Mouse (Mus musculus): ENCODE data around the gene Srrm1.
"Not testable (repeated sequence)": the region's sequence is repeated elsewhere in the genome, so short reads cannot be mapped to it uniquely, and the experiment has no call there.

Srrm1 gene

GRCm38 (mm10) chr4:135306971-135307632 is 46.0 kb downstream of the Srrm1 start:
- in situ Hi-C loops (cut with MboI, MseI) = no loop called here

DNA sequence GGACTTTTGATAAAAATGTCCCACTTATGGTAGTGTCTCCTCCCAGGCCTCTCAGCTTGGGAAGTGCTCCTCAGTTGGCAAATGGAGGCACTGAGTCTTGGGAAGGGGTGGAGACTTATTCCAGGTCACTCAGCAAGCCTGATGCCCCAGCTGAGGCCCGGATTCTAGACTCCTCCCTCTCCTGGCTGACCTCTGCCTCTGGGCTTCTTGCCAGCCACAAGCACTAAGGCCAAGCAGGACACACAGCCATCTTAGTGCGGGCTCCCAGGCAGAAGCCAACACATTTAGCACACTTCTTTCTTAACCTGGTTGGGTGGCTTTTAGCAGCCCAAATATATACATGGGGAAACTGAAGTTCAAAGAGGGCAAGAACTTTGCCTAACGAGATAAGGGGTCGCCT is 46.6 kb downstream of the Srrm1 start:
- in situ Hi-C loops (cut with MboI, MseI) = no loop called here

GRCm38 (mm10) chr4:135302261-135302660 is 50.9 kb downstream of the Srrm1 start:
- in situ Hi-C loops (cut with MboI, MseI) = no loop called here

GRCm38 (mm10) chr4:135301166-135301565 is 52.0 kb downstream of the Srrm1 start:
- in situ Hi-C loops (cut with MboI, MseI) = no loop called here

DNA sequence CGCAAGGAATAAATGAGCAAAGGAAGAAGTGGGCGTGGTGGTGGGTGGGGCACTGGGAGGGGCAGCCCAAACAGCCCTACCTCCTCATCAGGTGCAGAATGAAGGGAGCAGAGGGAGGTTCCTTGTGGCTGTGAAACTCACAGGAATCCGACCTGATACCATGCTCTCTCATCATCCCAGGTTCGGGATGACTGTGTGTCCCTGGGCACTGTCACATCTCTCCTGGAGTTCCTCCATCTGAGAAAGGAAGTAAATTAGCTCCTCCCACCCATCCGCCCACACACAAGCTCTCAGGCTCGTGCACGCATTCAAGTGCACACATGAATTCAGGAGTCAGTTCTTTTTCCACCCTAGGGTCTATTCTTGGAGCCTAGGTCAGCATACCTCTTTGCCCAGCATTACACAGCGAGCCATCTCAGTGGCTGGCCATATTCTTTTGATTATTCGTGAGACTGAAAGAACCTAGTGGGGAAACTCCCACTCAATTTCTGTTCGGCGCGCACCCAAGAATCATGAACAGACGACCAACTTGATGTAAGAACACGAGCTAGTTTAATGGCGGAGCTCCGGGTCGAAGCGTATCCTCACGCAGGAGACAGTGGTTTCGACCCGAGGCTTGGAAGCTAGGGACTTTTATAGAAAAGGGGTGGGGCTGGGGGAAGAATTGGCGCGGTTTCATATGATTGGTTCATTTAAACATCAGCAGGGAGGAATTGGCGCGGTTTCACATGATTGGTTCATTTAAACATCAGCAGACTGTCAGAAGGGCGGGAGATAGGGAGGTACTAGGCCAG is 52.7 kb downstream of the Srrm1 start:
- in situ Hi-C loops (cut with MboI, MseI) = no loop called here

- in situ Hi-C loops (cut with MboI, MseI) = no loop called here
These were observed 54.4 kb downstream of the Srrm1 start for GRCm38 (mm10) chr4:135298680-135299079.

DNA sequence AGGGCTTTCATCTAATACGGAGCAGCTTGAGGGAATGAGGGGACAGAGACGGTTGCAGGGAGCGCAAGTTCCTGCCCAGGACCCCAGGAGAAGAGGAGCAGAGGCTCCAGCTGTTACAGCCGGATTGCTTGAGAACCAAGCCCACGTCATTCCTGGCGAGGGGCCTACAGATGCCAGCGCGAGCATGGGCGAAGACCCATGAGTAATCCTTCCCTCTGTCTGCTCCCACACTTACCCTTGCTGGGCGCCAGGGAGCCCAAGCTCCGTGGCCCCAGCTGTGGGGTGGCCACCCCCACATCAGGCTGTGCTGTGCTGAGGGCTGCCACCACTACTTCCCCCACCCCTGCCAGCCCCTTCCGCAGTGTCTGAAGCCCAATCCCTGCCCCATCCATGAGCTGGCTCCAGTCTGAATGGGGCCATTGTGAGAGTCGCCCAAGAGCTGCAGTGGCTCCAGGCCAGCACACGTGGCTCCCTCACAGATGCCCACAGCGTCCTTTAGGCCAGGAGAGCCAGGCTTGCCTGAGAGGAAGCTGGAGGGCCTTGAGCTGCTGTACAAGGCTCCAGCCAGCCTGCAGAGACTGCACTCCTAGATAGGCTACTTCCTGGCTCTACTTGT is 55.1 kb downstream of the Srrm1 start:
- in situ Hi-C loops (cut with MboI, MseI) = no loop called here

- in situ Hi-C loops (cut with MboI, MseI) = no loop called here
These were observed 56.0 kb downstream of the Srrm1 start for GRCm38 (mm10) chr4:135297146-135297545.

DNA sequence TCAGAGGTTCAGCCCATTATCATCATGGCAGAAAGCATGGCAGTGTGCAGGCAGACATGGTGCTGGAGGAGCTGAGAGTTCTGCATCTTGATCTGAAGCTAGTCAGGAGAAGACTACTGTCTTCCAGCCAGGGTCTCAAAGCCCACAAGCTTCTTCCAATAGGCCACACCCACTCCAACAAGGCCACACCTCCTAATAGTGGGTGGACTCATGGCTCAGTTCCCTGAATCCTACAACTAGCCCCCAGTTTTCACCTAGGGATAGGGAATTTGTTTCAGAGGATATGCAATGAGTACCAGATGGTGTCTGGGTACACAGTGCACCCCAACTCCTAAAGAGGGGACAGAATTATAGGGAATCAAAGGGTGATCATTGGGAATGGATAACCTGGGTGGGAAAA is 56.6 kb downstream of the Srrm1 start:
- in situ Hi-C loops (cut with MboI, MseI) = no loop called here

GRCm38 (mm10) chr4:135293813-135294212 is 59.3 kb downstream of the Srrm1 start:
- in situ Hi-C loops (cut with MboI, MseI) = no loop called here

DNA sequence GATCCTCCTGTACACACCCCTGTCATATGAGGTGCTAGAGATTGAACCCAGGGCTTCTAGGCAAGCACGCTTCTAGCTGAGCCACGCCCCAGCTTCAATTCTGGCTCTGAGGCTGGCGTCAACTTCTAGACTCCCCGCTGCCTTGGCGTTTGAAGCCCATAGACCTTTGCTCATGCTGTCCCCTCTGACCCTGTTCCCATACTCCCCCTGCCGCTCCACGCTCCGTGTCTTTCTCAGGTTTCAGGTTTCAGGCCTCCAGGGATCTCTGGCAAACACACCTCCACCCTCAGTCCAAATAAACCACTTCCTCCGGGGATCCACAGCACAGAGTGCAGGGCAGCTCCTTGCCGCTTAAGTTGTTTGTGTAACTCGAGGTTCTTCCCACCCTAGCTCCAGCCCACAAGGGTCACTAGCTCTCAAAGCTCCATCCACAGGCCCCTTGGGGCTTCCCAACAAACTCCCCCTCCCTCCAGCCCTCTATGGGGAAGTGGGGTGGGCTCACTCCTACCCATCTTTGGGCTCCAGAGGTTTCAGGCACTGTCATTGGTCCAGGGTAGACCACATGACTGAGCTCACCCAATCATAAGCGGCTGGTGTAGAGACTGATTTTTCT is 60.5 kb downstream of the Srrm1 start:
- in situ Hi-C loops (cut with MboI, MseI) = no loop called here

- in situ Hi-C loops (cut with MboI, MseI) = no loop called here
These were observed 61.3 kb downstream of the Srrm1 start for GRCm38 (mm10) chr4:135291841-135292240.

DNA sequence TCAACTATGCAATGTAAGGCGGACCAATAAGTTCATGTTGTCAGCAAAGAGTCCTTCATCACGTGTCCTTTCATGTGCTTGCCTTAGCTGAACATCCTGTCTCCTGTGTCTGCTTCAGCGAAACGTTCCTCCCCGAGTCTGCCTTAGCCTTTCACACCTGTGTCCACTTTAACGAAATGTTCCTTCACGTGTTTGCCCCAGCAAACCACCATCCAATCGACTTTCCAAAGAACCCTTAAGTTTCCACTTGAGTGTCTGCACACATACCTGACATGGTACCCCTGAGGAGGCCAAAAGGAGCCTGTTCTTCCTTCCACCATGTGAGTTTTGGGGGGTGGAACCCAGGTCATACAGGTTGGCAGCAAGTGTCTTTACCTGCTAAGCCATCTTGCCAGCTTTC is 61.9 kb downstream of the Srrm1 start:
- in situ Hi-C loops (cut with MboI, MseI) = no loop called here

DNA sequence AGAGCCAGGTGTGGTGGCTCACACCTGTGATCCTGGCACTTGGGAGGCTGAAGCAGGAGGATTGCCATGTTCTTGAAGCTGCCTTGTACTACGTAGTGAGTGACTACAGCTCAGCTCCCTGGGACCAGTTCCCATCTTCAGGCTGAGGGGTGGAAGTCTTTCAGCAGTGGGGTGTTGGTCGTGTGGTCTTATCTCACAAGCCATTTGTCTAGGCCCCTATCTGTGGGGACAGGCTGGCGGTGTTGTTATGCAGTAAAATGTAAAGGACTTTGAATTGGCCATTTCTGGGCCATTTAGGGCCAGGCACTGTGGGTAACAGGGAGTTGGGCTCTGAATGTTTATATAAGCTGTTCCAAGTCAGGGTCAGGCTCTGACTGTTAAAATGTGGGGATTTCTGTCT is 65.1 kb downstream of the Srrm1 start:
- in situ Hi-C loops (cut with MboI, MseI) = no loop called here

DNA sequence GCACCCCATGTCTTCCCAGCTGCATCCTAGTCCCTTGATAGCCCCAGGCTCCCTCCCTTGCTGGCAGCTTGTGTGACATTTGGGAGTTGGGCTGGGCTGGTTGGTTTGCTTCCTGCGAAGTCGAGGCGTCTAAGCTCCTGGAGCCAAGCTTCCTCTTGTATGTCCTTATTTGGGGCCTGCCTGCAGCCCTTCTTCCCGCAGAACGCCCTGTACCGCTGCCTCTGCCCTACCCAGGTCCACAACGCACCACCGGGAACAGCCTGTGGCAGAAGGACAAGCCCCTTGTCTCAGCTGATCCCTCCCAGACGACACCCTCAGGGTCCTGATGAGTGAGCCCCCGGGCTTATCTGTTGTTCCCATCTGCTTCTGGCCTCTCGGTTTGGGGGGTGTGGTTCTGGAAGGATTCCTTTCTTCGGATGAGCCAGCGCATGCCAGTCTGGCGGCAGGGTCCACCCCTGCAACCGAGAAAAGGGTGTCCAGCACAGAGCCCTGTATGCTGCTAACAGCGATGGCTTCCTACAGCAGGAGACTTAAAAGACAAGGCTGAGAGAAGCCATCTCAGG is 66.2 kb downstream of the Srrm1 start:
- in situ Hi-C loops (cut with MboI, MseI) = no loop called here

- in situ Hi-C loops (cut with MboI, MseI) = no loop called here
These were observed 67.0 kb downstream of the Srrm1 start for GRCm38 (mm10) chr4:135286033-135286622.

- in situ Hi-C loops (cut with MboI, MseI) = no loop called here
These were observed 67.7 kb downstream of the Srrm1 start for GRCm38 (mm10) chr4:135285436-135285835.

DNA sequence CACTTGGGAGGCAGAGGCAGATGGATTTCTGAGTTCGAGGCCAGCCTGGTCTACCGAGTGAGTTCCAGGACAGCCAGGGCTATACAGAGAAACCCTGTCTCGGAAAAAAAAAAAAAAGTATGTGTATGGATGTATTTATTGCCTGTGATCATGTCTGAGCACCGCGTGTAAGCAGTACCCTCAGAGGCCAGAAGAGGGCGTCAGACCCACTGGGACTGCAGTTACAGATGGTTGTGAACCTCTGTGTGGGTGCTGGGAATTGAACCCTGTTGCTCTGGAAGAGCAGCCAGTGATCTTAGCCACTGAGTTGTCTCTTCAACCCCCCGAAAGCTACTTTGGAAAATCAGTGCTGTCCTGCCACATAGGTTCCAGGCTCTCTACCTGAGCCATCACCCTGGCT is 69.2 kb downstream of the Srrm1 start:
- in situ Hi-C loops (cut with MboI, MseI) = no loop called here

DNA sequence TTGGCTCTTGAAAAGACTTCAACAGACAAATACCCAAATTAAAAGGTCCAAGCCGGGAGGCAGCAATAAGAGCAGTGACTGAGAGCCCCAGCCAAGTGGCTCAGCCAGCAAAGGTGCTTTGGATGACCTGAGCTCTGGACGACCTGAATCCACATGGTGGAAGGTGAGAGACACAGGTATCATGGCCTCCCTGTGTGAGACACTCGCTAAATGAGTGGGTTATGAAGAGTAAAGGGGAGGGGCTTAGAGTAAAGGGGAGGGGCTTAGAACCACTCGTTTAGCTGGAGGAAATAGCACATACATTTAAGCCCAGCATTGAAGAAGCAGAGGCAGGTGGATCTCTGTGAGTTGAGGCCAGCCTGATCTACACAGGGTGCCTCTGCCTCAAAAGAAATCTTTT is 69.7 kb downstream of the Srrm1 start:
- in situ Hi-C loops (cut with MboI, MseI) = no loop called here

GRCm38 (mm10) chr4:135282651-135283290 is 70.3 kb downstream of the Srrm1 start:
- in situ Hi-C loops (cut with MboI, MseI) = no loop called here

DNA sequence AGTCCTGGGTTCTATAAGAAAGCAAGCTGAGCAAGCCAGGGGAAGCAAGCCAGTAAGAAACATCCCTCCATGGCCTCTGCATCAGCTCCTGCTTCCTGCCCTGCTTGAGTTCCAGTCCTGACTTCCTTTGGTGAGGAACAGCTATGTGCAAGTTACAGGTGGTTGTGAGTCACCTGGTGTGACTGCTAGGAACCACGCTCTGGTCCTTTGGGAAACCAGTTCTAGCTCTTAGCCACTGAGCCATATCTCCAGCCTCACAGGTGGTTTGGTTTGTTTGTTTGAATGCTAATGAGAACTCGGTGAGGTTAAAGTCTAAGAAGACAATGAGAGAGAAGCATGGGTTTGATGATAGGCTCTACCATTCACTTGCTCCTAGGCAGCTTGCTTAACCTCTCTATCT is 73.1 kb downstream of the Srrm1 start:
- in situ Hi-C loops (cut with MboI, MseI) = not testable (repeated sequence)
